Mouse (Mus musculus) left cerebral cortex, postnatal 25 days (tissue): ENCODE results near the gene Taf9b. TPM values are rescaled to one million over a fixed set of nuclear protein-coding genes. Genes with fewer than 3 reads are reported as not detected.
A peak's percentile ranks its signal among the peaks of the same experiment; 100 is the strongest.
"Not testable (repeated sequence)": the region's sequence is repeated elsewhere in the genome, so short reads cannot be mapped to it uniquely, and the experiment has no call there.

Experiments used
- DNase-seq, 2 experiments: peaks; one replicate each; pipeline ENCODE4 v3.0.0; 2022; ENCODE audit warnings: low spot score in 2 of 2, mixed read lengths in 1 of 2
- intact Hi-C: fragments of 180-260 bp; cut with DNase I; formaldehyde crosslinking; loops from one replicate; pipeline ENCODE4 v1.15.1; 2025
- total RNA-seq, 2 experiments: library from RNA; stranded (reverse); gene quantifications; 2 replicates each; pipeline ENCODE4 v1.2.3; 2021

The Taf9b gene
- total RNA-seq = 10 to 100 TPM; 21.3 to 23.3 TPM

DNA sequence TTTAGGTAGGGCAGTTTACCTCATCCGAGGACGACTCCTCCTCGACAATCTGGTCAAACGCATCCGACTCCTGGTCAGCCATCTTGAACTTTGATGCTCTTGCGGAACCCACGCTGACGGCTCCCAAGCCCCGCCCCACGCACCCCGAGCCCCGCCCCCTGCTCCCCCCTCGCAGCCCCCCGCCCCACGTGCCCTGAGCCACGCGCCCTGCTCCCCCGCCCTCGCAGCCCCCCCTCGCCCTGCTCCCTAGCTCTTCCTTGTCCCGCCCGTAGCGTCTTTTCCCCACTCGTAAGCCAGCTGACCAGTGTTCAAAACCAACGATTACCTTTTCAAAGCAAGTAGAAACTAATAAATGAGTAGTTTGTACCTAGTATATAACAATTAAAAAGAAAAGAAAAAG, at the start of gene Taf9b:
Taf9b (minus strand) TSS at position 101 of the 400 bp plus-strand sequence.
- DNase-seq = no peak
- intact Hi-C loops = no loop called here

DNA sequence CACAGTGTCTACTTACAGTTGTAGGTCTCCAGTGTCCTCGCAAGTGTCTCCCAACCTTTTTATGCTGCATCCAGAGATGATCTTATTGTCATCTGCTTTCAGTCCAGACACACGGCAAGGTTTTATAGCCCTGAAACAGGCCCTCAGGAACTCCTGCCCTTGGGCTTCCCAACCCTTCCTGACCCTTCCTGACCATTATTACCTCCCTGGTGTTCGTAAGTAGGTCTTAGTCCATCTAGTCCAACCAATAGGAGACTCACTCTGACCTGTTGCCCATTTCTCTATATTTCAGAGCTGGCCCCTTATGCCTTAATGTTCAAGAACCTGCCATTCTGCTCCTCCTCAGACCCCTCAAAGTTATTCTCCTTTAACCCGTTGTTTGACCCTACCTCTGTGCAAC, 34.3 kb upstream of the Taf9b start, which contains the start of gene Fnd3c2:
Fnd3c2 (minus strand) TSS at position 101 of the 400 bp plus-strand sequence.
- intact Hi-C loops = no loop called here
- DNase-seq = no peak

DNA sequence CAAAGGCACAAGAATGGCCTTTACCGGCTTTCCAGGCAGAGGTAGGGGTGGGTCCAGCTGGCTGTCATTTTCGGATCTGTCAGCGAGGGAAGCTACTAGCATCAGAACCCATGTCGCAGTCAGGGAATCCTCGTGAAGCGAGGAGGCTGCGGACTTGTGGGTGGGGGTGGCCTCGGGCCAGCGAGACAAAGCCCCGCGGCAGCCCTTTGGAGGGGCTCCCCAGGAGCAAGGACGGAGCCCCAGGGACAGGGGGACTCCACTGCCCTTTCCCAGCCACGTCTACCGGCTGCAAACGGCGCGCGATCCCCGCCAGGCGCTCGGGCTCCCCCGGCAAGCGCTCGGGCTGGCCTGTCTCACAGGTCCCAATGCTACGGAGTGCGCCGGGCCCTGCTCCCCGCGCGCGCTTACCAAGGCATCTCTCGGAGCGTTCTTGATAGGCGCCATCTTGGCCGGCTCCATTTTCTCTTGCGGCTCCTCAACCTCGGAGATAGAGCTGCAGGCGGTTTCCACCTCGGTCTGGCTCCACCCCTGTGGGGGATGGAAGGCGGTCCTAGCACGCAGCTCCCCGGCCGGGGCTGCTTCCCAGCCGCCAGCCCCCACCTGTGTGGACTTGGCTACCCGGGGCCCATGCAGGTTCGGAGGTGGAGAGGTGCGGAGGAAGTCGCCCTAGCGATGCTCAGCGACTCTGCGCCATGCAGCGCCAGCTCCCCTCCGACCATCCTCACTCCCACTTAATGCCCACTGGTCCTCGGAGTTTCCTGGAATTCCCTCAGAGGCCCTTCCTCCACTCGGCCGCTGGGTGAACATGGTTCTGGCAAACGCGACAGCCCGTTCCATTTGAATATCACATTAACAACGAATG, 1.6 kb downstream of the Taf9b start:
- intact Hi-C loops = loop anchor here (5.0 kb wide), 1 partner anchor 163 kb away; no protein-coding TSS in a partner anchor
- peak; percentile 70 to 81 for DNase-seq

DNA sequence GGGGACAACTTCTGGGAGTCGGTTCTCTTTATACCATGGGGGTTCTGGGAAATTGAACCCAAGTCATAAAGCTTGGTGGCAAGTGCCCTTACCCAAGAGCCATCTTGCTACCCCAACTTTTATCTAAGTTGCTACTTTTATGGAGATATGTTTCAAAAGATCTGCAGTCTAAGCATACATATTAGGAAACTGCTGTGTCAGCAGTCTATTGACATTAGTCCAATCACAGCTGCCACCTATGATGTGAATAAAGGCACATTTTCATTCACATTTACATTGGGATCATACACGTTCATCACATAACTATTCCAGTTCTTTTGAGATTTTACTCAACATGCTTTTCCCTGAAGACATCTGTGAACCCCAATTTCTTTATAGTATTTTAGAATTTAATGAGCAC, 11.9 kb downstream of the Taf9b start:
- no peak for DNase-seq
- intact Hi-C loops = no loop called here

DNA sequence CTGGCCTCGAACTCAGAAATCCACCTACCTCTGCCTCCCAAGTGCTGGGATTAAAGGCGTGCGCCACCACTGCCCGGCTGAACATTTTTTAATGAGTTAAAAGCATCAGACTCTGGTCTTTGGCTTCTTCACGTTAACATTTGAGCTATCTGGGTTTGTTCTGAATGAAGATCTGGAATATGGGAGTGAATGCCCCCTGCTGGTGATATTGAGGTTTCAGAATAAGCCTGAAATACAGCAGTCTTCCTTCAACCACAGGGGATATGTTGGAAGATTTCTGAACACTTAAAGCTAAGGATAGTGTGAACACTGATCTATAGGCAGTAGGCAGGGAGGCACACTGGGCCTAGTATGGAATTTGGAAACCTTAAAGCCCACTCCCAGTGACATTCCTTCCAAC, 22.1 kb downstream of the Taf9b start:
- intact Hi-C loops = loop anchor here (5.0 kb wide), 1 partner anchor 188 kb away; no protein-coding TSS in a partner anchor
- no peak for DNase-seq

DNA sequence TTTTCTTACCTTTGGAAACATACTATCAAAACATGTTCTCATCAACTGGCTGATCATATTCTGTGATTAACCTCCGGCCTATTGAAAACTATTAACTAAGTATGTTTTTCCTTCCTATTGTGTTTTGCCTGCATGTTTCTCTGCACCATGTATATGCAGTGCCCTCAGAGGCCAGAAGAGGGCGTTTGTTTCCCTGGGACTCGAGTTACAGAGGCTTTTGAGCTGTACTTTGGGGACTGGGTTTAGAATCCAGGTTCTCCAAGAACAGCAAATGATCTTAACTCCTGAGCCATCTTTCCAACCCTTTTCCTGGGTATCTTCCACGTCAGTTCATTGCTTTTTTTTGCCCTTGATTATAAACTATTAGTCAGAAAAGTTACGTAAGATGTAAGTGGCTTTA, 23.6 kb downstream of the Taf9b start:
- no peak for DNase-seq
- intact Hi-C loops = loop anchor here (5.0 kb wide), 1 partner anchor 190 kb away; no protein-coding TSS in a partner anchor

DNA sequence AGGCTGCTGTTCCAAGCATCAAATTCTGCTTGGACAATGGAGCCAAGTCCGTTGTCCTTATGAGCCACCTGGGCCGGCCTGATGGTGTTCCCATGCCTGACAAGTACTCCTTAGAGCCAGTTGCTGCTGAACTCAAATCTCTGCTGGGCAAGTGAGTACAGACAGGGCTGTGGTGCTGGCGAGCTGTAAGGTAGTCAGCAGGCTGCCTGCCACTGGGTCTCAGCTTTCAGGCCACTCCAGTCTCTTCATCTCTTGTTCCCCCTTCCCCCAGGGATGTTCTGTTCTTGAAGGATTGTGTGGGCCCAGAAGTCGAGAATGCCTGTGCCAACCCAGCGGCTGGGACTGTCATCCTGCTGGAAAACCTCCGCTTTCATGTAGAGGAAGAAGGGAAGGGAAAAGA, 26.6 kb downstream of the Taf9b start:
- DNase-seq, intact Hi-C loops: not testable (repeated sequence)

DNA sequence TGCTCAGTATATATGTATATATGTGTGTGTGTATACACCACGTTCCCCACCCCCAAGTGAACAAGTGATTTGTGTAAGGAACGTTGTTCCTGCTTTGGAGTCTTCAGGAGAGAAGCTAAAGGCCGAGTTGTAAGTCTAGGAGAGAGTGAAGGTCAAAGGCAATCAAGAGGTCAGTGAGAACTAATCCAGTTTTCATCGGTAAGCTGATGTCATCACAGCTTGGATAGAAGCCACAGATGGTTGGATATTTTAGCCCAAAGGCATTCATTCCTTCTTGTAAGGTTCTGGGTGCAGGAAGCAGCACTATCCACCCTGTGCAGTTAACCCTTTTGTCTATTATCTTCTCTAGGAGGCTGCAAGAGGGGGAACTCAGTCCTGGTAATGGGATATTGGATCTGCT, 30.9 kb downstream of the Taf9b start:
- intact Hi-C loops = no loop called here
- no peak for DNase-seq

DNA sequence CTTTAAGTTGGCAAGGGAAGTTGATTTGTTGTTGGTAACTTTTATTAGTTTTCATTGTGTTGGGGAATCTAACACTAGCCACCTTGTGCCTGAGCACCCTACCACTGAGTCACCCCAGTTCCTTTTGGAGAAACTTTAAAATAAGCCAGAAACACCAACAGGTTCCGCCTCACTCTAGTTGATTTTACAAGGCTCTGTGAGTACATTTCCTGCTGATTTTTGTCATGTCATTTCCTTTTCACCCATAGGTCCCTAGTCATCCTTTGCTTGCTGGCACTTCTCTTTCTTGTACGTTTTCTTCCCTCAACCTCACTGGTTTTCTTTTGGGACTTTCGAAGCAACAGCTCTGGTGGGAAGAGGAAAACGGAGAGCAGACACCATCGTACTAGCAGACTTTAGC, 31.6 kb downstream of the Taf9b start:
- intact Hi-C loops = loop anchor here (5.0 to 10.0 kb wide), 3 partner anchors 162 to 265 kb away; partner anchors contain the start of genes Atp7a, Atrx and Magt1

DNA sequence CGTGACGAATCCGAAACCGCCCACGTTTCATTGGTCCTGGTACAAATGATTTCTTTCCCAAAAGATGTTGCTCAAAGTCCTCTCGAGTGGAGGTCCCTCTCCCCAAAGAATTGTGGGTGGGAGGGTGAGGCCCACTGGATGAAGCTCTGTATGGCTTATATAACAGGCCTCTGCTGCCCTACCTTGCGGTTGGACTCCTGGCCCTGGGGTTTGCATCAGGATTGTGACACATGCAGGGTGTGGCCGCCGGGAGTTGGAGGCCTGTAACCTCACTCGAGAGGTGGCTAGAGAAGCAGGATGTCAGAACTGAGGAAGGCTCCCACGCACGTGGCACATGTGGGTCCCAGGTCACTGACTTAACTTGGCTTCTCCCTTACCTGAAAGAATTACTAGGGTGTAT, 33.2 kb downstream of the Taf9b start:
- DNase-seq = peak in 1 of 2 experiments; percentile 18
- intact Hi-C loops = loop anchor here (5.0 to 10.0 kb wide), 3 partner anchors 160 to 263 kb away; partner anchors contain the start of genes Atp7a, Atrx and Magt1

More for the DNA sequence above, 31.6 kb downstream of the Taf9b start:
- DNase-seq = no peak

DNA sequence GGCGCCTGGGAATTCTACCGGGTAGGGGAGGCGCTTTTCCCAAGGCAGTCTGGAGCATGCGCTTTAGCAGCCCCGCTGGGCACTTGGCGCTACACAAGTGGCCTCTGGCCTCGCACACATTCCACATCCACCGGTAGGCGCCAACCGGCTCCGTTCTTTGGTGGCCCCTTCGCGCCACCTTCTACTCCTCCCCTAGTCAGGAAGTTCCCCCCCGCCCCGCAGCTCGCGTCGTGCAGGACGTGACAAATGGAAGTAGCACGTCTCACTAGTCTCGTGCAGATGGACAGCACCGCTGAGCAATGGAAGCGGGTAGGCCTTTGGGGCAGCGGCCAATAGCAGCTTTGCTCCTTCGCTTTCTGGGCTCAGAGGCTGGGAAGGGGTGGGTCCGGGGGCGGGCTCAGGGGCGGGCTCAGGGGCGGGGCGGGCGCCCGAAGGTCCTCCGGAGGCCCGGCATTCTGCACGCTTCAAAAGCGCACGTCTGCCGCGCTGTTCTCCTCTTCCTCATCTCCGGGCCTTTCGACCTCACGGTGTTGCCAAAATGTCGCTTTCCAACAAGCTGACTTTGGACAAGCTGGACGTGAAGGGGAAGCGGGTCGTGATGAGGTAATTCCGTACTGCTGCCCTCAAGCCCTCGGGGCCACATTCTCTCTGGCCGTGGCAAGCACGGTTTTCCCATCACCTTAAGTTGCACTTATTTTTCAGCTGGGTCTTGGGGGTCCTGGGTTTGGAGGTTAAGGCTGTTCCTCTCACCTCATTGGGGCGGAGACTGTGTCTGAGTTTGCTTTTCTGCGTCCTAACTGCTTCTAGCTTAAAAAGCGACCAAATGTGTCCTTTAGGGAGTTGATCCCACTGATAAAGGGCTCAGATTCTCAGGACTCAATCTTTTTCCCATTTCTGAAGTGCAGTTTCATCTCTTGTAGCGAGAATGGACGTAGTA, 34.0 kb downstream of the Taf9b start, which contains the start of gene Pgk1:
Pgk1 (plus strand) TSS at position 388 of the 937 bp plus-strand sequence.
- DNase-seq = peak; percentile 84 to 97

DNA sequence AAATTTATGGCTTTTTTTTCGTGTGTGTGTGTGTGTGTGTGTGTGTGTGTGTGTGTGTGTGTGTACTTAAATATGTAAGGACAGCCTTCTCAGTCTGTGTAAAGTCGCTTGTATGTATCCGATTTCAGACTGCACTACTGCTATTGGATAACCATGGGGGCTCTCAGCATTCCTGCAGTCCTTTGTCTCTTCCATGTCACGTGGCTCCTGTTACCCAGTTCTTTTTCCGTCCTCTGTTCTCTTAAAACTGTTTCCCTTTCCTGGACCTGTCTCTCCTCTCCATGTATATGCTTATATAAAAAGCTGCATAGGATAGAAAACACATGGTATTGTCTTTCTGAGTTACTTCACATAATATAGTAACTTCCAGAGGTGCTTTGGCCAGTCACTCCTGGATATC, 35.3 kb downstream of the Taf9b start:
- intact Hi-C loops = loop anchor here (5.0 to 10.0 kb wide), 3 partner anchors 158 to 261 kb away; partner anchors contain the start of genes Atp7a, Atrx and Magt1
- no peak for DNase-seq

More for the DNA sequence above, 34.0 kb downstream of the Taf9b start, which contains the start of gene Pgk1:
- intact Hi-C loops = loop anchor here (5.0 to 10.0 kb wide), 3 partner anchors 160 to 262 kb away; partner anchors contain the start of genes Atp7a, Atrx and Magt1

DNA sequence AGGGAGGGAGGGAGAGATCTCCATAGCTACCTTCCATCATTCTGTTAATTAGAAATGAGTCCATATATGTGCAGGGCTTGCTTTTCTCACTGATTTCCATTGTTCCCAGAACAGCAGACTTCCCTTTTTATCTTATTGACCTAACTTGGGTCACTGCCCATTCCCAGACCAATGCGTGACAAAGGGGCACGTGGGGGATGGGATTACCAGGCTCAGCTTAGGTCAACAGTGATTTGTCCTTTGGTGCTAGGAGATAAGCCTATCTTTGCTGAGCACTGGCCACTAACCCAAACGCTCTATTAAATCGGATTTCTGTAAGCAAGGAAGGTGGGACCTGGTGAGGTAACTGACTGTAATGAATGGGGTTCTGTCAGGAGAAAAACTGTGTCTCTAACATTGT, 36.7 kb downstream of the Taf9b start:
- intact Hi-C loops = loop anchor here (10.0 kb wide), 1 partner anchor 259 kb away; the partner anchor contains the start of gene Atrx

DNA sequence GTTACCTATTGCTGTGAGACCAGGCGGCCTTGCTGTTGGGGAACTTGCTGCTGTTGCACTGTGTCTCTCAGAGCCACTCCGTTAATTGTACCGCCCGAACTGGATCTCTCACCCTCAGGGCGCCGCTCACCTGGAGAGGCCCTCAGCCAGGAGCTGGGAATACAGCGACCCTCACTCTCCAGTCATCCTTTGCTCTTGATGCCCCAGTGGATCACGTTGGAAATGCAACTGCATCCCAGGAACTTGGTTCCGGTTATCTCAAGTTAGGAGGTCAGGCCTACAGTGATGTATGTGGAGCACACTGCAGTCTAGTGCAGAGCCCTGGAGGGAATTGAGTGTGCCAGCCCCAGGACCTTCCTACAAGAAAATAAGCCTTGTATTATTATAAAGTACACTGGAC, 44.6 kb downstream of the Taf9b start:
- no peak for DNase-seq
- intact Hi-C loops = no loop called here

More for the DNA sequence above, 36.7 kb downstream of the Taf9b start:
- no peak for DNase-seq

DNA sequence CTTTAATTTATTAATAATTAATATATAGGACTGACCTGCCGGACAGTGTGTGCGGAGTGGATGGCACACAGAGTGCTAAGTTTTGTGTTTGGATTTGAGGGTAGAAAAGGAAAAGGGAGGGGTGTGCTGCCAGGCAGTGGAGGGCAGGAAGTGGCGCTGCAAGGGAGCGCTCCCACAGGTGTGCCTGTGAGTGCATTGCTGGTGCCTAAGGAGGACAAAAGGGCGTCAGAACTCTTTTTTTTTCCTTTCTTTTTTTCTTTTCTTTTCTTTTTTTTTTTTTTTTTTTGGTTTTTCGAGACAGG, 49.2 kb downstream of the Taf9b start:
- no peak for DNase-seq

DNA sequence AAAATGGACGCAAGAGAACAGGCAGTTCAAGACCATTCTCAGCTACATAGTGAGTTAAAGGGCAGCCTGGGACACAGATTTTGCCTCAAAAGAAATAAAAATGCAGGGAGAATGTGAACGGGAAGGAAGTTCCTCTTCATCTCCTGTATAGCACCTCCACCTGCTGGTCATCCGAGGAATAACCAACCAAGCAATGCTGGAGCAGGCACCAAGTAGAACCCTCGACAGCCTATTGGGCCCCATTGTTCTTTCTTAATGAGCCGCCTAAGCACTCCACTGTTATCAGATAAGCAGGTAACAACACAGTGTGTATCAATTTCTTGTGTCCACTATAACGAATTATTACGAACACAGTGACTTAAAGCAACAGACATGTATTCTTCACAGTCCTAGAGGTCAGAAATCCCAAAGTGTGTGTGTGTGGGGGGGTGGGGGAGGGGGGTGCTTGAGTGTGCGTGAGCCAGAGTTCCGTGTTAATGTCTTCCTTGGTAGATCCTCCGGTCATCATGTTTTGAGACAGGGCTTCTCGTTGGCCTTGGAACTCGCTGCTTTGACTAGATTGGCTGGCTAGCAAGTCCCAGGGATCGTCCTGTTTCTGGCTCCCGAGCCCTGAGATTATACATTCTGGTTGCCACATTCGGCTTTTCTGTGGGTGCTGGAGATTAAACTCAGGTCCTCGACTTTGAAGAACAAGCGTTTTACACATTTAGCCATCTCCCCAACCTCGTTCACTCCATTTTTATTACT, 49.7 kb downstream of the Taf9b start:
- DNase-seq = peak; percentile 72 to 82
- intact Hi-C loops = loop anchor here (2.0 kb wide), 1 partner anchor 144 kb away; the partner anchor contains the start of gene Atp7a

More for the DNA sequence above, 49.2 kb downstream of the Taf9b start:
- intact Hi-C loops = loop anchor here (2.0 kb wide), 1 partner anchor 145 kb away; the partner anchor contains the start of gene Atp7a

DNA sequence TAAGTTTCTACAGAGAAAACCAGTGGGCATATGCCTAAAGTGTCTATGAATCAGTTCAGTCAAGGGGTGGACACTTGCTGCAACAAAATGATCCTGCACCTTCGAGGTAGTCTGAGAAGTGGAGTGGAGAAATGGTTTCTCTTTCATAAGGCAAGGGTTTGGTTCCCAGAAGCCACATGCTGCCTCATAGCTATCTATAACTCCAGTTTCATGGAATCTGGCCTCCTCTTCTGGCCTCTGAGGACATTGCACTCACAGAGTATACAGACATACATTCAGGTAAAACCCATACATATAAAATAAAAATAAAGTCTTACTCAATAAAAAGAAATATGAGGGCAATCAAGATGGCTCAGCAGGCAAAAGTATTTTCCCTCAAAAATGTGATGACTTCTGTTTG, 55.9 kb downstream of the Taf9b start:
- DNase-seq = no peak
- intact Hi-C loops = no loop called here

DNA sequence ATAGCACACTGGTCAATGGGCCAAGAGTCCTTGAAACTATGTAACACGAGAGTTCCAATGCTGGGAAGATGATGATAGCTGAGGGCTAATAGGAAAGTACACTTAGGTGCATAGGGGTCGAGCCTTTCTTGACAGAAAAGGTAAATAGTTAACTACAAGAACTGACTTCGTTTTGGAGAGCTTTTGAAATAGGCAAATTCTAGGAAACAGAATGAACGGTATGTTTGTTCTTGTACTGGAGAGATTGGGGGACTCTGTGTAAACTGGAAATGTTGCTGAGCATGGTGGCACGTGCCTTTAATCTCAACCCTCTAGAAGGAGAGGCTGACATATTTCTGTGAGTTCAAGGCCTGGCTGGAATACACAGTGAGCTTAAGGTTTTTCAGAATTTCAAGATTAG, 56.4 kb downstream of the Taf9b start:
- no peak for DNase-seq
- intact Hi-C loops = no loop called here

DNA sequence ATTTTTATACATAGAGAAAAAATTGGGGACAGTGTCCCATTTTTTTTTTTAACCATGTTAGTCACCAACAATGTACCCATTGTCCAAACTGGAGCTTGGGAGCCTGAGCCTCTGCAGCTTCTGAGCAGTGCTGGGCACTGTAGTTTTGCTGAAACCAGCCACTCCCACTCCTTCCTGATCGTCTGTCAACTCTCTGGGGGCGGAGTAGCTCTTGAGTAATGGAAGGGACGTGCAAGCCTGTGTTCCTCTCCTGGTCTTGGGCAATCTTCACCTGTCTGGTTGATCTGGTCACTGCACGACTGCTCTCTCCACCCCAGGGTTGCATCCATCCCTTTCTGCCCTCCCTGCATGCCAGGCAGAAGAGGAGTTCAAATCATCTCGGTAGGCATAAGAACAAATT, 57.0 kb downstream of the Taf9b start:
- DNase-seq = peak in 1 of 2 experiments; percentile 35
- intact Hi-C loops = no loop called here
